Mouse (Mus musculus) olfactory bulb, adult 2 months (tissue): ENCODE measurements around the gene Cherp. TPM values are rescaled to one million over a fixed set of nuclear protein-coding genes. Genes with fewer than 3 reads are reported as not detected.

Source experiments
- H3K27ac ChIP-seq: fragments of 200-500 bp; 2 replicates; pipeline ENCODE4 v1.5.1; 2012; ENCODE audit warnings: low read depth, low read length; ENCODE audit not compliant: insufficient read depth
- H3K4me1 ChIP-seq: fragments of 200-500 bp; 2 replicates; pipeline ENCODE4 v1.6.1; 2012; ENCODE audit warnings: low read length; ENCODE audit not compliant: control insufficient read depth, insufficient read depth
- H3K4me3 ChIP-seq: fragments of 200-500 bp; 2 replicates; pipeline ENCODE4 v1.5.1; 2012; ENCODE audit warnings: mild to moderate bottlenecking, low read depth, low read length, moderate library complexity; ENCODE audit not compliant: insufficient read depth
- CTCF ChIP-seq: fragments of 200-500 bp; IDR thresholded peaks from 2 replicates; pipeline ENCODE4 v1.5.1; 2012; ENCODE audit warnings: low read depth, mild to moderate bottlenecking, low read length, moderate library complexity; ENCODE audit not compliant: insufficient read depth
- POLR2A ChIP-seq: fragments of 200-500 bp; IDR thresholded peaks from 2 replicates; pipeline ENCODE4 v1.6.1; 2012; ENCODE audit warnings: mild to moderate bottlenecking, low read depth, low read length, moderate library complexity; ENCODE audit not compliant: insufficient read depth
- WGBS: fragments of 180-500 bp; shearing (Covaris S2); methylation state at CpG from one replicate; pipeline ENCODE4 v1.1.7; 2018; 5-methylcytosine and 5-hydroxymethylcytosine counted together
- polyA plus RNA-seq: library from polyadenylated mRNA; stranded (reverse); fragments of >200 nt; gene quantifications from 2 replicates; pipeline ENCODE4 v1.2.4, GENCODE M21; 2012; ENCODE audit warnings: low replicate concordance; ENCODE audit not compliant: missing spikeins, insufficient read depth, insufficient read length

Gene Cherp
- polyA plus RNA-seq, 1 experiment: not detected

GRCm38 (mm10) chr8:72499521-72500284, 24.7 kb upstream of the Cherp start:
- Histone ChIP-seq H3K27ac (no peak overlapping the region), H3K4me3 (no peak overlapping the region), H3K4me1 (no peaks in the 10 kb centered on the region; the same call in 1 of the 2 replicates)
- TF ChIP-seq CTCF (no peak), POLR2A (no peak)
- WGBS: 87% methylated on average over 2 of the region's 2 CpGs

GRCm38 (mm10) chr8:72498527-72498926, 23.5 kb upstream of the Cherp start:
- 89% methylated on average over 4 of the region's 4 CpGs for WGBS
- no peak overlapping the region for H3K27ac ChIP-seq
- TF ChIP-seq POLR2A (no peak), CTCF (no peak)
- no peak overlapping the region for H3K4me3 ChIP-seq
- H3K4me1 ChIP-seq: no peaks in the 10 kb centered on the region; the same call in 1 of the 2 replicates

DNA sequence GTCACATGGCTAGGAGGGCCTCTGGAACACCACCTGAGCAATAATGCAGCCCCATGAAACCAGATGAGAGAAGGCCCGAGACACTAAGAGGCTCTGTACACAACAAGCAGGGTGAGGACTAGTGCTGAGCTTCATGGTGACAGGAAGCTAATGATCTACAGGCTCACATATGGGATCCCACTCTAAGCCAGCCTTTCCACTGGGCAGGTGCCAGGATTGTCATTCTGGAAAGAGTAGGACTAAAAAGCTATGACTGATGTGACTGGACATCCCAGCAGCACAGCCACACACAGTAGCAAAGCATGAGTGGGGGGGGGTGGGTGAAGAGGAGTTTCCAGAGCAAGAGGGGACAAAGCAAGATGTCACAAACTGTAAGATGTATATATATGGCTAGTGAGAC, 22.9 kb upstream of the Cherp start:
- TF ChIP-seq CTCF (no peak), POLR2A (no peak)
- H3K4me3 ChIP-seq: no peak overlapping the region
- no peak overlapping the region for H3K27ac ChIP-seq
- H3K4me1 ChIP-seq: no peaks in the 10 kb centered on the region
- 83% methylated on average over 1 of the region's 1 CpGs for WGBS

DNA sequence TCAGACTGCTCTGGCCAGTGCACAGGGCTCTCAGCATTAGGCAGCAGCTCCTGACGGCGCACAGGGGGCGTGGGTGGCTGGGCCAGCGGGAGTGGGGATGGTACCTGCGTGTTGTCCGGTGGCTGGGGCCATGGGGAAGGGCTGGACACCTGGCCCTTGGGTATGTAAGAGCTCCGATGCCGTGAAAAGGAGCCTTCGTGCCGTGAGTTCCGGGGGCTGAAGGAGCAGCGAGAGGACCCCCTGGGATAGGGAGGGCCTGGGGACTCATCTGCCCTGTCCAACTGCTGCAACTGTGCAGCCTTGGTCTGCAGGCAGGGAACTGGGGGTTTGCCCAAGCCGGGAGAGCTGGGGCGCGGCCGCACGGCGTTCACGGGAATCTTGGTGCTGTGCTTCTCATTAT, 21.2 kb upstream of the Cherp start:
- 88% methylated on average over 19 of the region's 19 CpGs for WGBS
- Histone ChIP-seq H3K4me3 (no peak overlapping the region), H3K27ac (no peak overlapping the region), H3K4me1 (peaks cover 4% of the 10 kb centered on the region; the same call in 1 of the 2 replicates)
- TF ChIP-seq POLR2A: no peak
- no peak for TF ChIP-seq CTCF

DNA sequence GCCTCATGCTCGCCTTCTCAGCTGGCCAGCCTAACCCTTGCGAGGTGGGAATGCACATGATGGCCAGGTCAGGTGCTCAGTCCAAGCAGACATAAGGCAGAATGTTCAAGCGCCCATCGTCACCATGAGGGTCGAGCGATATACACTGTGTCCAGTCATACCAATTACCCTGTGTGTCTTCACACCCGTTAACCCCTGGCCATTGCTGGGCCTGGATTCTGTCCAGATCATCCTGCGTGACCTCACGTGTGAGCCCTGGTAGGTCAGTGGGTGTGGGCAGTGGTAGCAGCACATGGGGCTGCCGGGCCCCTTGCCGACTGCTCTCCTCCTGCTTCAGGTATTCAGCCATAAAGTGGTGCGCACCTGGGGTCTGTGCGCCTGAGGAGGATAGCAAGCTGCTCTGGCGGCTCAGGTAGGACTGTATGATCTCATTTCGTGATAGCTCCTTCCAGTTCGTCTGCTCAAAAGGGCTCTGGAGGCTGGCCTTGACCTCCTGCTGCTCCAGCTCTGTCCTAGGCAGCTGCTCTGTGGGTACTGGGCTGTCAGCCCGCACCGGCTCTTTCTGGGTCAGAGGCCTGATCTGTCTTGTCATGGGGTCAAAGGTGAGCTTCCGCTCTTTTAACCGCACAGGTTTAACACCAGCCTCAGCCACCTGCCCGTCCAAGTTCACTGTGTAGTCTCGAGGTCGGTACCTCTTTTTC, 20.5 kb upstream of the Cherp start:
- 87% methylated on average over 23 of the region's 23 CpGs for WGBS
- no peak for TF ChIP-seq POLR2A
- no peak for TF ChIP-seq CTCF
- no peak overlapping the region for H3K4me3 ChIP-seq
- H3K4me1 ChIP-seq: peaks cover 5% of the 10 kb centered on the region
- H3K27ac ChIP-seq: no peak overlapping the region

DNA sequence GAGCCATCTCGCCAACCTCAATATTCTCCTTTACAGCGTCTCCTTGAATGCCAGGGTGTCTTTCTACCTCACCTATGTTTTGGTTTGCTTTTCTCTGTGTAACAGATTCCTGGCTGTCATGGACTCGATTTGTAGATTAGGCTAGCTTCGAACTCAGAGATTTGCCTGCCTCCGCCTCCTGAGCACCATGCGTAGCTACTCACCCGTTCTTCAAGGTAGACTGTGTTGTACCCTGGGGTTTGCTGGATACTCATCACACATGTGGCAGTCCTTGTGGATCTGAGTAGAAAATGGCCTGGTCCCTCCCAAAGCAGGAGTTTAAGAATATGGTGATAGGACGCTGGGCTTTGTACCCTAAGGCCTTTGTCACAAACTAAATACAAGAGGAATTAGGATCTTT, 18.4 kb upstream of the Cherp start:
- Histone ChIP-seq H3K4me3 (peak overlapping the region; percentile 69), H3K4me1 (peaks cover 9% of the 10 kb centered on the region), H3K27ac (no peak overlapping the region)
- 7% methylated on average over 8 of the region's 8 CpGs for WGBS
- TF ChIP-seq POLR2A (no peak), CTCF (no peak)

GRCm38 (mm10) chr8:72492622-72493081, 17.6 kb upstream of the Cherp start:
- H3K4me3 ChIP-seq: peak overlapping the region; percentile 71
- WGBS: 2% methylated on average over 56 of the region's 56 CpGs
- TF ChIP-seq CTCF (no peak), POLR2A (no peak)
- peak overlapping the region; percentile 37; the same call in 1 of the 2 replicates for H3K27ac ChIP-seq
- H3K4me1 ChIP-seq: peaks cover 9% of the 10 kb centered on the region

- Histone ChIP-seq H3K27ac (peak within 1 kb of the TSS; percentile 37; the same call in 1 of the 2 replicates), H3K4me1 (peaks cover 9% of the 10 kb centered on the region), H3K4me3 (peak within 1 kb of the TSS; percentile 71)
- TF ChIP-seq CTCF (no peak), POLR2A (no peak)
- WGBS: 1% methylated on average over 97 of the region's 98 CpGs
Observed at GRCm38 (mm10) chr8:72491680-72492621, 16.9 kb upstream of the Cherp start, which contains the start of gene Slc35e1. TSS of gene Slc35e1 (minus strand) at chr8:72492614.
